16 mouse cellular contexts compared by ENCODE assay signal in genomic region chr17:70878237-70878636, GRCm38 (mm10). TPM values are rescaled to one million over a fixed set of nuclear protein-coding genes. Genes with fewer than 3 reads are reported as not detected.
DNase-seq lines count a peak whose midpoint lies in the region.
"Had no signal": no experiment of that assay in that cellular context is flagged by ENCODE, and none has a peak within 500 bp of the region (broad histone marks: within the 10 kb centered on the region; RNA-seq: fewer than 3 reads in every experiment).

No protein-coding gene starts in this region.

- peak; percentile 94 for DNase-seq in 3T3-L1 (ENCODE audit: low read depth, low spot score)
- DNase-seq in Muller cell, postnatal 12 days (ENCODE audit: inconsistent ontology term), result peak; percentile 10
- peak; percentile 51 for DNase-seq in fibroblast of lung, adult 2 months (ENCODE audit: low read depth)
- DNase-seq in gastrocnemius, adult 18-20 months (ENCODE audit: low spot score), result no peak
- no peak for DNase-seq in adipocyte (ENCODE audit: low spot score)
- DNase-seq in natural killer cell, adult 2 months (ENCODE audit: low spot score in 2 of 2), result no peak
- DNase-seq: adrenal gland, adult 8-10 months; adrenal gland, postnatal 25 days; B cell, adult 2 months; cerebellum, adult 11-12 months; cerebellum, adult 8-10 months; cerebellum, postnatal 10 days; cerebellum, postnatal 36 days; gastrocnemius, postnatal 10 days; heart, adult 11 months; kidney, adult 2 months had no signal

RNA-seq across cellular contexts. Expression of gene Tgif1, which starts 24.9 kb away (rescaled TPM):
- 1 to 10 TPM; 4.2 to 9.3 TPM for total RNA-seq in gastrocnemius, adult 18-20 months (2021)

Comparison
In these comparisons a context has a peak if more than half of its experiments do, and no peak if none do; other contexts are left out.
1. DNase-seq: peak in 3T3-L1 (single experiment), Muller cell, postnatal 12 days (single experiment) and fibroblast of lung, adult 2 months (single experiment); none in gastrocnemius, adult 18-20 months (single experiment), adipocyte (single experiment) and natural killer cell, adult 2 months (0 of 2).